Mouse (Mus musculus) testis, adult 2 months (tissue): ENCODE data around the gene Pnmal2.

Source experiments
- CTCF ChIP-seq: fragments of 200-500 bp; IDR thresholded peaks from 2 replicates; pipeline ENCODE4 v1.5.1; 2012; ENCODE audit warnings: low read depth, mild to moderate bottlenecking, inconsistent platforms, low read length, moderate library complexity; ENCODE audit not compliant: control insufficient read depth, insufficient read depth, insufficient replicate concordance
- POLR2A ChIP-seq: fragments of 200-500 bp; IDR thresholded peaks from 2 replicates; pipeline ENCODE4 v1.6.1; 2012; ENCODE audit warnings: low read depth, mild to moderate bottlenecking, inconsistent platforms, low read length, moderate library complexity; ENCODE audit not compliant: control insufficient read depth

GRCm38 (mm10) chr7:16978593-16978992, 34.1 kb downstream of the Pnmal2 start:
- no peak for TF ChIP-seq CTCF
- no peak for TF ChIP-seq POLR2A
